Mouse (Mus musculus): Measurements from ENCODE around the gene Srpk1.
"Not testable (repeated sequence)": the region's sequence is repeated elsewhere in the genome, so short reads cannot be mapped to it uniquely, and the experiment has no call there.

The Srpk1 gene

DNA sequence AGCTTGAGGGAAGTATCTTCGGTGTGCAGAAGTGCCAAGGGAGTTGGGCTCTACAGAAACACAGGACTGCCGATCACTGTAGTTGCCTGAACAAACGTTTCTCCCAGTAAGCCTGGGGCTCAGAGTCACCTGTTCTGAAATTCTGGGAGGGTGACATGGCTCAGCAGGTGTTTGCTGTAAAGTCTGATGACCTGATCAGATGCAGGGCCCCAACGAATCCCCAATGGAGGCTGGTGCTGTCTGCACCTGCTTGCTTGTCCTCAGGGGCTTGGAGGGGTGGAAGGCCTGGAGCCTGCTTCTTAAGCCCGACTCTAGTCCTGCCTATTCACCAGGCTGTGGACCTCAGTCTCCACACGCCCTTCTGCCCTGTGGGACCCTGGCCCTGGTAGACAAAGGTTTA lies 64.7 kb downstream of the Srpk1 start:
- DNase-seq (ENCODE audit: low read depth in 2 of 2, low spot score in 2 of 2), result no peak

GRCm38 (mm10) chr17:28556635-28557396 lies 65.7 kb downstream of the Srpk1 start:
- no peak for DNase-seq (ENCODE audit: low read depth in 2 of 2, low spot score in 2 of 2)

DNA sequence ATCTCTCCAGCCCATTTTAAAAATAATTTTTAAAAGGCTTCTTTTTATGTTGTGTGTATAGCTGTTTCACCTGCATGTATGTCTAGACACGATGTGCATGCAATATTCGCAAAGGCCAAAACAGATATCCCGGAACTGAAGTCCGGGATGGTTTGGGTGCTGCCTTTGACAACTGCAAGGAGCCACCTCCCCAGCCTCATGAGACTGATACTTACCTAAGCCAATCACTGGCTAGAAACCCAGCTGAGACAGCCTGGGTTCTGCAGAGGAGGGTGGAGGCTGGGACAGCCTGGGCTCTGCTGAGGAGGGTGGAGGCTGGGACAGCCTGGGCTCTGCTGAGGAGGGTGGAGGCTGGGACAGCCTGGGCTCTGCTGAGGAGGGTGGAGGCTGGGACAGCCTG lies 68.5 kb downstream of the Srpk1 start:
- not testable (repeated sequence) for DNase-seq (ENCODE audit: low read depth in 2 of 2, low spot score in 2 of 2)

GRCm38 (mm10) chr17:28553040-28553793 lies 69.3 kb downstream of the Srpk1 start:
- DNase-seq (ENCODE audit: low read depth in 2 of 2, low spot score in 2 of 2), result peak; percentile 70 to 83

- no peak for DNase-seq (ENCODE audit: low read depth in 2 of 2, low spot score in 2 of 2)
These were observed 73.4 kb downstream of the Srpk1 start, which contains the start of gene Clpsl2 for GRCm38 (mm10) chr17:28549111-28549510. Clpsl2 (plus strand) TSS chr17:28549411.

DNA sequence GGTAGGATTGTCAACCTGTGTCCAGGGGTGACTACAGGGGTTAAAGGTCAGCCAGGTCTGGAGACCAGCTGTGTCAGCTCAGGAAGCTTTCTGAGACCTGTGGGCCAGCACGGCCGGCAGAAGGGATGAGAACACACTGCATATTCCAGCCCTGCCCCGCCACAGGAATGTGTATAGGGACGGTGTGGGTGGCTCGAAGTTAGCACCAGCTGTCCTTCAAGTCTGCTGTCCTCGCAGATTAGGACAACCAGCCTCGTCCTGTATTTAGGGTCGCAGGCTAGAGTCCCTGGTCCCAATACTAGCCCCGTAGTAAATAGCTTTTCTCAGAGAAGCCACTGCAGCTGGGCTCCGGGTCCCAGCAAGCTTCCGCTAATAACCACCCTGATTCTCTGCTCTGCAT lies 74.0 kb downstream of the Srpk1 start:
- DNase-seq (ENCODE audit: low read depth in 2 of 2, low spot score in 2 of 2), result no peak

DNA sequence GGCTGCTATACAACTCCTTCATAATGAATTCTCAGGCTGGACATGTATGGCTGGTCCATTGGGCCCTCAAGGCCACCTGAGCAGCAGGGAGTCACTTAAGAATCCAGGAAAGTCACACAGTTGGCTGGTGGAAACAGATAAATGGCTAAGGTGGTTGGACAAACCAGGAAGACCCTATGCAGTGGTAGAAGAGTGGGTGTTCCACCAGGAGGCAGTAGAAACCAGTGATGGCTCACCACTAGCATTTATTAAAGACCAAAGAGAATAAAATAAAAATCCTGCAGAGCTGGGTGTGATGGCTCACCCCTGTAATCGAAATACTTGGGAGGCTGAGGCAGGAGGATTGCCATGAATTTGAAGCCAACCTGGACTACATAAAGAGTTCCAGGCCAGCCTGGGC lies 75.6 kb downstream of the Srpk1 start:
- DNase-seq (ENCODE audit: low read depth in 2 of 2, low spot score in 2 of 2), result peak in 1 of 2 experiments; percentile 33

GRCm38 (mm10) chr17:28537881-28538280 lies 84.6 kb downstream of the Srpk1 start:
- DNase-seq (ENCODE audit: low read depth in 2 of 2, low spot score in 2 of 2), result no peak

Data from CD8-positive naive resting alpha-beta T cell, adult 2 months (primary cell).